Mouse (Mus musculus) forebrain, embryonic 14.5 days (tissue): ENCODE measurements at regions not wholly inside any gene's neighbourhood (a gene's known extent, or its start where the extent isn't known, plus 50 kb on each side); places are given as distances from the start of the nearest gene placed in this dataset.
"Not testable (repeated sequence)": the region's sequence is repeated elsewhere in the genome, so short reads cannot be mapped to it uniquely, and the experiment has no call there.

Experiments
- ATAC-seq: fragments of 200-750 bp; cut with Nextera tagmentation; 2 replicates; pipeline ENCODE4 v1.8.0; 2017; ENCODE audit warnings: mild to moderate bottlenecking, moderate library complexity
- DNase-seq: peaks from one replicate; pipeline ENCODE4 v3.0.0-alpha.2; 2015; ENCODE audit warnings: low spot score
- H3K27ac ChIP-seq: fragments of 300-500 bp; sonication (generic); 2 replicates; pipeline ENCODE4 v1.5.1; 2014; ENCODE audit warnings: low read depth, mild to moderate bottlenecking, control low read depth, low read length, moderate library complexity
- H3K27me3 ChIP-seq: fragments of 300-500 bp; sonication (generic); replicated peaks from 2 replicates; pipeline ENCODE4 v1.6.1; 2014; ENCODE audit warnings: low read length, control low read depth, mixed read lengths; ENCODE audit not compliant: control insufficient read depth, insufficient read depth
- H3K36me3 ChIP-seq: fragments of 300-500 bp; sonication (generic); 2 replicates; pipeline ENCODE4 v1.6.1; 2014; ENCODE audit warnings: low read length, control low read depth; ENCODE audit not compliant: control insufficient read depth, insufficient read depth
- H3K4me1 ChIP-seq: fragments of 300-500 bp; sonication (generic); 2 replicates; pipeline ENCODE4 v1.6.1; 2014; ENCODE audit warnings: antibody characterized with exemption, low read length, control low read depth; ENCODE audit not compliant: control insufficient read depth, insufficient read depth
- H3K4me2 ChIP-seq: fragments of 300-500 bp; sonication (generic); 2 replicates; pipeline ENCODE4 v1.6.1; 2014; ENCODE audit warnings: mild to moderate bottlenecking, control low read depth, low read length
- H3K4me3 ChIP-seq: fragments of 300-500 bp; sonication (generic); 2 replicates; pipeline ENCODE4 v1.5.1; 2014; ENCODE audit warnings: low read depth, low read length, control low read depth
- H3K9ac ChIP-seq: fragments of 300-500 bp; sonication (generic); 2 replicates; pipeline ENCODE4 v1.6.1; 2014; ENCODE audit warnings: mild to moderate bottlenecking, low read length, control low read depth, moderate library complexity
- H3K9me3 ChIP-seq: fragments of 300-500 bp; sonication (generic); replicated peaks from 2 replicates; pipeline ENCODE4 v1.6.1; 2016; ENCODE audit warnings: low read length, control low read depth, mixed read lengths; ENCODE audit not compliant: control insufficient read depth
- WGBS: fragments of 180-500 bp; shearing (Covaris S2); extraction: QIAGEN DNeasy Blood & Tissue Kit; methylation state at CpG from one replicate; pipeline ENCODE4 v1.1.7; 2014; 5-methylcytosine and 5-hydroxymethylcytosine counted together

- no peak for ATAC-seq
- no peak overlapping the region for H3K4me2 ChIP-seq
- no peaks in the 10 kb centered on the region for H3K27me3 ChIP-seq
- WGBS: 96% methylated on average over 18 of the region's 18 CpGs
- no peaks in the 10 kb centered on the region for H3K9me3 ChIP-seq
- no peak overlapping the region for H3K27ac ChIP-seq
- no peaks in the 10 kb centered on the region for H3K4me1 ChIP-seq
- H3K36me3 ChIP-seq: no peaks in the 10 kb centered on the region
- no peak for DNase-seq
- no peak overlapping the region for H3K4me3 ChIP-seq
- no peak overlapping the region for H3K9ac ChIP-seq
Measured at GRCm38 (mm10) chr2:168393341-168393740, 111.8 kb upstream of the Kcng1 start.

DNA sequence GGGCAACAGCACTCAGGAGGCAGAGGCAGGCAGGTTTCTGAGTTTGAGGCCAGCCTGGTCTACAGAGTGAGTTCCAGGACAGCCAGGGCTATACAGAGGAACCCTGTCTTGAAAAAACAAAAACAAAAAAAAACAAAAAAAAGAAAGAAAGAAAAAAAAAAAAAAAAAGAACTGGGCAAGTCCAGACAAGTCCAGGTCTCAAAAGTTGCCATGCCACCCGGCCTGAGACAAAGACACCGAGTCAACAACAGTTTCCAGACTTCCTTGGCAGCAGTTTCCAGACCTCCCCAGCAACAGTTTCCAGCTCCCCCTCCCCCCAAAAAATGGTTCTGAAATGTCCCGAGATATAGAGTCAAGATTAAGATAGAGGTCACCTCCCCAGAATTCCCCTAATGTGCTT is 110.6 kb upstream of the Kcng1 start:
- not testable (repeated sequence) for H3K4me2 ChIP-seq, H3K4me3 ChIP-seq, DNase-seq, H3K36me3 ChIP-seq, H3K9me3 ChIP-seq, H3K4me1 ChIP-seq, H3K9ac ChIP-seq, ATAC-seq, H3K27me3 ChIP-seq, H3K27ac ChIP-seq
- WGBS: 84% methylated on average over 3 of the region's 3 CpGs

DNA sequence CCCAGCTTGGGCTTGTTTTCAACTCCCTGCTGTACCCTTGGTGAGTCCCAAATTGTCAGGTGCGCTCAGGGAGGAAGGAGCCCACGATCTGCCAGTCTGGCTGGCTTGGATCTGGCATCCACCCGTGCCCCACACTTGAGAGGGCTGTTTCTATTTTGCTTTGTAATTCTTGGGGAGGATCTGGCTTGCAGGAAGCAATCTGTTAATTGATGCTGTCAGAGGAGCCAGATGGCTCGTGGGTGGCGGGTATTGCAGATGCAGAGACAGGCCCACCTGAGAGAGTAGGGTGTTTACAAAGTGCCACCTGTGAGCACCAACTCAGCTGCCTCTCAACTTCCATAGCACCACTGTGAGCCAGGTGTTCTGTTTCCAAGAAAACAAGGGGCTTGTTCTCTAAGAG is 99.1 kb upstream of the Kcng1 start:
- Histone ChIP-seq H3K4me3 (no peak overlapping the region), H3K9ac (no peak overlapping the region), H3K27me3 (no peaks in the 10 kb centered on the region), H3K4me1 (no peaks in the 10 kb centered on the region), H3K9me3 (no peaks in the 10 kb centered on the region), H3K4me2 (no peak overlapping the region), H3K27ac (no peak overlapping the region), H3K36me3 (no peaks in the 10 kb centered on the region)
- 65% methylated on average over 5 of the region's 5 CpGs for WGBS
- peak; percentile 48 for DNase-seq
- ATAC-seq: no peak

DNA sequence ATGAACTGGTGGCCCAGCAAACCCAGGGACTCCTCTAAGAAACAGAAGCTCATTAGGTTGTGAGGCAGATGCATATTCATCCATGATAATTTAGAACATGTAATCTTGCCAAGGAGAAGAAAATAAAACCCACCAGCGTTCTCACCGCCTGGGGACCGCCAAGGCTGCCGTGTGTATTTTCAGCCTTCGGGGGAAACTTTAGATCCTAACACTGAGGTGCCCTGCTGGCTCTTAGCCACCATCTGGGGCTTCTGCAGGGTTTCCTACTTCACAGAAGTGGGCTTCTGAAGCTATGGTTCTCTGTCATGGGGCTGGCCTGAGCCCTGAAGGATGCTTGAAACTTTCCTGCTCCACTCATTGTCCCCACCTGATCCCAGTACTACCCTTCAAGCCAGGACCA is 90.8 kb upstream of the Kcng1 start:
- Histone ChIP-seq H3K9me3 (peaks cover 6% of the 10 kb centered on the region; the same call in 1 of the 2 replicates), H3K4me3 (no peak overlapping the region), H3K27ac (no peak overlapping the region), H3K4me2 (no peak overlapping the region), H3K27me3 (no peaks in the 10 kb centered on the region), H3K36me3 (no peaks in the 10 kb centered on the region), H3K4me1 (no peaks in the 10 kb centered on the region), H3K9ac (no peak overlapping the region)
- ATAC-seq (no peak), DNase-seq (no peak)
- WGBS: 79% methylated on average over 5 of the region's 5 CpGs

- no peaks in the 10 kb centered on the region for H3K27me3 ChIP-seq
- no peaks in the 10 kb centered on the region for H3K4me1 ChIP-seq
- H3K36me3 ChIP-seq: no peaks in the 10 kb centered on the region
- H3K9ac ChIP-seq: no peak overlapping the region
- no peak overlapping the region for H3K27ac ChIP-seq
- WGBS: 63% methylated on average over 3 of the region's 3 CpGs
- H3K4me2 ChIP-seq: no peak overlapping the region
- no peak overlapping the region for H3K4me3 ChIP-seq
- DNase-seq (no peak), ATAC-seq (no peak)
- peaks cover 6% of the 10 kb centered on the region; the same call in 1 of the 2 replicates for H3K9me3 ChIP-seq
Measured at GRCm38 (mm10) chr2:168371245-168371644, 89.7 kb upstream of the Kcng1 start.

DNA sequence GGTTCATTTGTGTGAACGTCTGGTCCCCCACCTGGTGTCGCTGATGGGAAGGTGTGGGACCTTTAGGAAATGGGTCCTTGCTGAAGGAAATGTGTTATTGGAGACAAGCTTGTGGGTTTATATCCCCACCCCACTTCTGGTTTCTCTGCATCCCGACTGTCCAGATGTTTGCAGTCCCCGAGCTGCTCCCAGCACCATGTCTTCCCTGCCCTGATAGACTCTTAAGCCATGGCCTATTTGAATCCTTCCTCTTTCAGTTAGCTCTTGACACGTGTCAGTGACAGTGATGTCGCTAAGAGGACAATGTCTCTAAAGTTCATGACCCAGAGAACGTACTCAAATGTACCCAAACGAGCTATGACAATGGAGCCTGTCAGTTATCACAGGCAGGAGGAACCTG is 77.7 kb upstream of the Kcng1 start:
- Histone ChIP-seq H3K4me1 (no peaks in the 10 kb centered on the region), H3K36me3 (no peaks in the 10 kb centered on the region), H3K27ac (no peak overlapping the region), H3K9me3 (no peaks in the 10 kb centered on the region), H3K9ac (no peak overlapping the region), H3K4me2 (no peak overlapping the region), H3K27me3 (no peaks in the 10 kb centered on the region), H3K4me3 (no peak overlapping the region)
- 63% methylated on average over 8 of the region's 8 CpGs for WGBS
- DNase-seq: no peak
- no peak for ATAC-seq

DNA sequence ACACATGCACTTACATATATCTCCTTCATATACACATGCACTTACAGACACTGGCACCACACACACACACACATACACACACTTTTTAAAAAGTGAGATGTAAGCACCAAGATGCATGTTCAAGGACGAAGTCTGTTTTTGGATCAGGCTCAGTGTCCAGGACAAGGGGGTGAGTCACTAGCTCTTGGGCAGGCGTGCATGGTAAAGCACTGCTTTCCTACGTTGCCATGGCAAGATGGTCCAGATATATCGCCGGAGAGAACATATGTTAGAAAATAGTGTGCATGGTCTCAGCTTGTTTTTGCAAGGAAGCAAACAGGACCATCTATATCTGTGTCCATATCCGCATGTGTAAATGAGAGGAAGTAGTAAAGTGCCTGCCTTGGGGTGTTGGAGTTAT is 77.0 kb upstream of the Kcng1 start:
- H3K9ac ChIP-seq: no peak overlapping the region
- no peak for DNase-seq
- 89% methylated on average over 6 of the region's 6 CpGs for whole genome bisulfite sequencing
- no peak overlapping the region for H3K27ac ChIP-seq
- 0 out of 2 replicates have a peak, but pooled peaks cover 4% of the 10 kb centered on the region for H3K4me1 ChIP-seq
- no peak overlapping the region for H3K4me2 ChIP-seq
- H3K9me3 ChIP-seq: no peaks in the 10 kb centered on the region
- no peak overlapping the region for H3K4me3 ChIP-seq
- no peaks in the 10 kb centered on the region for H3K36me3 ChIP-seq
- no peak for ATAC-seq
- no peaks in the 10 kb centered on the region for H3K27me3 ChIP-seq

GRCm38 (mm10) chr2:168357815-168358214 is 76.3 kb upstream of the Kcng1 start:
- H3K27ac ChIP-seq: no peak overlapping the region
- 82% methylated on average over 6 of the region's 6 CpGs for WGBS

GRCm38 (mm10) chr2:168354397-168354796 is 72.9 kb upstream of the Kcng1 start:
- Histone ChIP-seq H3K4me2 (no peak overlapping the region), H3K9me3 (no peaks in the 10 kb centered on the region), H3K4me3 (no peak overlapping the region), H3K27ac (no peak overlapping the region), H3K9ac (no peak overlapping the region), H3K4me1 (peaks cover 10% of the 10 kb centered on the region; the same call in 1 of the 2 replicates), H3K36me3 (no peaks in the 10 kb centered on the region), H3K27me3 (0 out of 2 replicates have a peak, but pooled peaks cover 3% of the 10 kb centered on the region)
- no peak for DNase-seq
- 61% methylated on average over 10 of the region's 10 CpGs for WGBS
- no peak for ATAC-seq

More at GRCm38 (mm10) chr2:168357815-168358214, 76.3 kb upstream of the Kcng1 start:
- H3K27me3 ChIP-seq: no peaks in the 10 kb centered on the region
- no peaks in the 10 kb centered on the region for H3K9me3 ChIP-seq
- DNase-seq: no peak
- 0 out of 2 replicates have a peak, but pooled peaks cover 6% of the 10 kb centered on the region for H3K4me1 ChIP-seq
- H3K36me3 ChIP-seq: no peaks in the 10 kb centered on the region
- no peak overlapping the region for H3K4me2 ChIP-seq
- H3K4me3 ChIP-seq: no peak overlapping the region
- no peak for ATAC-seq
- no peak overlapping the region for H3K9ac ChIP-seq
